Mouse (Mus musculus) hematopoietic stem cell, adult 5-6 weeks (primary cell): ENCODE results near the gene Rwdd3. TPM values are rescaled to one million over a fixed set of nuclear protein-coding genes. Genes with fewer than 3 reads are reported as not detected.

Experiments
- ATAC-seq, 2 experiments: fragments of 125-278 bp in 1 of 2; replicated peaks in 1 of 2; 2 replicates each; pipeline ENCODE4 v1.8.0; 2016 to 2017; ENCODE audit warnings: inconsistent platforms in 2 of 2, mild to moderate bottlenecking in 2 of 2, moderate number of reproducible peaks in 2 of 2, low read depth in 1 of 2, moderate TSS enrichment in 1 of 2; ENCODE audit not compliant: low FRiP score in 2 of 2, poor library complexity in 2 of 2, severe bottlenecking in 2 of 2, insufficient read depth in 1 of 2, low TSS enrichment in 1 of 2
- total RNA-seq: library from RNA; stranded (forward); fragments of 172-1452, 232-1000 nt; gene quantifications from 2 replicates; pipeline ENCODE4 v1.2.3, GENCODE M21; 2017

Rwdd3 gene
- total RNA-seq, 1 experiment from 2014 or later = 15.3 TPM

DNA sequence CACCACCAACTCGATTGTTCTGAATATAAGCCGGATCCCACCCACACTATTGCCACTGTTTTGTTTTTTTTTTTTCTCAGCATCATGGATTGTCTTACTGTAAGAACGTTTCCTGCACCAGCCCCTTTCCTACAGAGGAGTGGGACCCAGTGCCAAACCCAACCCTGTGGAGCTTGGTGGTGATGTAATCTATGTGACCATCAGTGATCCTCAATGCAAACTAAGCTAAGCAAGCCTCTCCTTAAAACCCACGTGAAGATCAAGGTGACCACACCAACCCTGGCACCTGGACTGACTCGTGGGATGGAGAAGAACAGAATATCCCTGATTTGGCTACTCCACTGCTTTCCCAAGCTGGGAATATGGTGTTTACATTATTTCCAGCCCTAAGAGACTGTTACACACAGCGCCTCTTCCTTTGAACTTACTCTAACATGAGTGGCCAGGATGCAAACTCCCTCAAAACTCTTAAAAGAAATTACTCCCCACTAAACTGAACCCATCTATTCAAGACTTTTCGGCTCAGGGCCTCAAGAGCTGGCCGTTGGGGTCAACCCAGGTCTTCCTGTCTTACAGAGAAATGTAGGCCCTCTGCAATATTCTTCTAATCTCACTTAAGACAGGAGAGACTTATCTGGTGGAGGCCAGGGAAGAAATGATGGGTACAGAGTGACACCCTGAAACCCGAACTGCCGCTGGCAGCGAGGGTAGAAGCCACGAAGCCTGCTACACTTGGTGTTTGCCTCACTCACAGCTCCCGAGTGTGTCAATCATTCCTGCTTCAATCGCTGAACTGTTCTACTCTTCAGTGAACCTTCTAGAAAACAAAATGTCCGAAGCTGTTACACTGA, 2.2 kb downstream of the Rwdd3 start:
- ATAC-seq = no peak

DNA sequence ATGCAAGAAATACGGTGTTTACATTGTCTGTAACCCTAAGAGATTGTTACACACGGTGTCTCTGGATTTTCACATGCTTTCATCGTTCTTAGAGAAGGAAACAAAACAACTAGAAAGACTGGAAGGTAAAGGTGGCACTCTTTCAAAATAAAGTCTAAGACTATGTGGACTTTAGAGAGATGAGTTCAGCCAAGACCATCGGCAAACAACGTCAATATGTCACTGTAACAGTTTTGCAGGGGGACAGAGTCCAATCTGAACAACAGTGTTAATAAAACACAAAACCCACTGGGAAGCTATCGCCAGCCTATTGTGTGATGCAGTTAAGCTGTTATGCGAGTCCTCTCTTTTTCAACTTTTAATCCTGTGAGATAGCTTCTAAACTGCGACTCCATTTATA, 2.9 kb downstream of the Rwdd3 start:
- ATAC-seq = no peak

GRCm38 (mm10) chr3:121163271-121163819, 8.2 kb downstream of the Rwdd3 start:
- ATAC-seq = peak; percentile 46 to 68; a peak in 3 of 4 replicates

DNA sequence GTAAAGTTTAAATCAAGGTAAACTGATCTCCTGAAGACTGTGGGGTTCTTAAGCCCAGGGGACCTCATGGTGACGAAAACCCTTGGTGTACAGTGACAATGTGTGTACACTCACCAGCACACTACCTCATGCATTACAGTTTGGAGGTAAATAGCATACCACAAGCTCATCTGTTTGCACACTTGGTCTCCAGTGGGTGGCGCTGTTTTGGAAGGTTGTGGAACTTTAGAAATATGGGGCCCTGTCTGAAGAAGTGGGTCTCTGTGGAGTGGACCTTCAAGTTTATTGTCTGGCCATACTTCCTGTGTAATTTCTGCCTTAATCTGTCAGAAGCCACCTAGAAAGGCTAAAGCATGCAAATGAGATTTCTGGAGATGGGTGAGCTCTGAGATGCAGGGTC, 9.8 kb downstream of the Rwdd3 start:
- 0 out of 4 replicates have a peak, but pooled peaks of 1 of the 2 experiments have one; percentile 30 for ATAC-seq

- ATAC-seq = peak; percentile 34 to 43; a peak in 2 of 4 replicates
Observed at GRCm38 (mm10) chr3:121160424-121160823, 11.1 kb downstream of the Rwdd3 start.

GRCm38 (mm10) chr3:121159566-121159965, 11.9 kb downstream of the Rwdd3 start:
- ATAC-seq = peak; percentile 39 to 49; a peak in 3 of 4 replicates

GRCm38 (mm10) chr3:121158901-121159351, 12.6 kb downstream of the Rwdd3 start:
- no peak for ATAC-seq

GRCm38 (mm10) chr3:121157546-121158330, 13.8 kb downstream of the Rwdd3 start:
- no peak for ATAC-seq

GRCm38 (mm10) chr3:121156451-121157186, 14.9 kb downstream of the Rwdd3 start:
- no peak for ATAC-seq

GRCm38 (mm10) chr3:121156043-121156442, 15.5 kb downstream of the Rwdd3 start:
- ATAC-seq = no peak

DNA sequence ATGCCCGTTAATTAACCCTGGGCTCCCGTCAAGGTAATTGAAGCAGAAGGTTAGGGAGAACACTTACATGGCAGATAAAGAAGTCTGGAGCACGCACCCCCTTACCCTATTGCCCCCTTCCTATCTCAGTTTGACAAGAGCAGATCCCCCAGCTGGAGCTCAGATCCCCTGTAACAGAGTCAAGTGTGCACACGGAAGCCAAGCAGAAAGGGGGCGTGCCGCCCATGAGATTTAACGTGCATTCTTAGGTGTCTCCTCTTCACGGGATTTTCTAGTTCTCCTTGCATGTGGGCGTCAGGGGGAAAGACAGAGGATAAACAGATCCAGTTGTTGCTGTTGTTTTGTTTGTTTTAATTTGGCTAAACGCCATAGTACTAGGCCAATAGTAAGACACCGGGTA, 37.6 kb downstream of the Rwdd3 start:
- no peak for ATAC-seq

DNA sequence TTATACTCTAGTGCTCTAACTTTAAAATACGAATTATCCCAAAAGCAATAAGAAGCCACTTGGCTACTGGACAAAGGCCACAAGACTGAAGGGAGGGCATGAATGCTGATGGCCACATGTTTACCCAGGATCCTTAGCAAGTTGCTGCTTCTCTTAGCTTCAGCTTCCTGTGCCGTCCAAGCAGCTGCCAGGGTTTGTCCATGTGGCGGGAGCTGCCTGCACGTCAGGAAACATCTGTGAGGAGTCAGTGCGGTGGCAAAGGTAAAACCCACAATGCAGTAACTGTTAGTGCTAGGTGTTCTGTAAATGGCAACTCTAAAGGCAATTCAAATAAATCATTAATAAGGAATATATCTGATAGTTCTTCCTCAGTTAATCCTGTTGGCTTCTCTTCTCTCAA, 38.5 kb downstream of the Rwdd3 start:
- ATAC-seq = peak; percentile 85 to 95

- ATAC-seq = no peak
Observed at GRCm38 (mm10) chr3:121127171-121127570, 44.3 kb downstream of the Rwdd3 start.

DNA sequence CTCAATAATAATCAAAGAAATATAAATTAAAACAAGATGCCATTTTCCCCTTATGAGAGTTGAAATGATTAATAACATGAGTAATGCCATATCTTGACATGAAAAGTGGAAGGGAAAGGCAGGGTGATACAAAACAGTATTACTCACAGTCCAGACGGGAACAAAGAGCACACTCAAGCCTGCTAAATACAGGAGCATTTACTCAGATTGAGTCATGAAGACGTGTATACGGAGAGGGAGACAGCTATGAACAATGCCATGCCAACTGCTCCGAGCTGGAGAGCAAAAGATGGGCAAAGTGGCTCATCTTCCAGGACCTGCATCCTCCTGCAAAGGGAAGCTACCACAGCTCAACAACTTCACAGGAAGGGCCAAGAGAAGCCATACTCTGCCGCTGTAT, 45.0 kb downstream of the Rwdd3 start:
- ATAC-seq = no peak

DNA sequence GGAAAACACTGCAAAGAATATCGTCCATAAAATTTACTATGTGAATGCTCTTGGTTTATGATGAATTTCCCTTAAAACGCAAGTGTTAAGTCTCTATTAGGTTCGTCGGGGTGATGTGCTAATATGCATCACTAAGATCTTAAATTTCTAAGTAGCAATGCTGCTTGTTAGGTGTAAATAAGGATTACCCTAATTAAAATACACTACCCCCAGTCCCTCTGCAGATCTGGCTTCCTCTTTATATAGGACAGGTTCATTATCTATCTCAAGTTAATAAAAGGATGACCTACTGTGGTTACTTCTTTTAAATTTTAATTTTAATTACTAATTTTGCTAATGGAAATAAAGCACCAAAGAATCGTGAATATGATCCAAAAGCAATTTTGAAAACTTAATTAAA, 50.4 kb downstream of the Rwdd3 start:
- no peak for ATAC-seq

- no peak for ATAC-seq
Observed at GRCm38 (mm10) chr3:121116590-121116989, 54.9 kb downstream of the Rwdd3 start.

GRCm38 (mm10) chr3:121116067-121116466, 55.4 kb downstream of the Rwdd3 start:
- no peak for ATAC-seq
